Mouse (Mus musculus): Measurements from ENCODE around the gene Fbxl8.

- TF ChIP-seq CTCF (IDR thresholded peaks at IDR 0.05; ENCODE audit: control insufficient read depth, insufficient read depth, insufficient read length) (no peak), MYOD1 (IDR thresholded peaks at IDR 0.05; ENCODE audit: control insufficient read depth, insufficient read length, low read depth) (no peak), MAX (IDR thresholded peaks at IDR 0.05) (no peak), USF1 (IDR thresholded peaks at IDR 0.05; ENCODE audit: low read depth) (no peak), CEBPB (IDR thresholded peaks at IDR 0.05; ENCODE audit: low read depth) (no peak), MYOG (IDR thresholded peaks at IDR 0.05; ENCODE audit: control insufficient read depth, extremely low read depth, insufficient read length) (no peak), FOSL1 (IDR thresholded peaks at IDR 0.05; ENCODE audit: insufficient read depth, low read length, poor library complexity, severe bottlenecking) (no peak)
Observed at GRCm38 (mm10) chr8:105235206-105235605, 29.2 kb upstream of the Fbxl8 start.
